Mouse (Mus musculus): Measurements from ENCODE around the gene Gm11733. TPM values are rescaled to one million over a fixed set of nuclear protein-coding genes. Genes with fewer than 3 reads are reported as not detected.

Gene Gm11733
- total and polyA plus RNA-seq, 2 experiments from 2014 or later = 0.38 TPM; not detected in 1

- no peak for ATAC-seq (ENCODE audit: low FRiP score)
- no peaks in the 10 kb centered on the region for H3K9me3 ChIP-seq (ENCODE audit: low read length)
- H3K27me3 ChIP-seq (ENCODE audit: insufficient read depth, low read length) = no peaks in the 10 kb centered on the region
- H3K4me1 ChIP-seq (ENCODE audit: insufficient read depth, low read length) = peaks cover 16% of the 10 kb centered on the region; the same call in 1 of the 2 replicates
- H3K9ac ChIP-seq (replicated peaks; ENCODE audit: low read length, poor library complexity, severe bottlenecking) = no peak overlapping the region
- 97% methylated on average over 2 of the region's 2 CpGs for WGBS
- H3K27ac ChIP-seq (ENCODE audit: low read depth, low read length) = no peak overlapping the region
- H3K4me2 ChIP-seq (ENCODE audit: low read depth, low read length, poor library complexity, severe bottlenecking) = no peak overlapping the region
- TF ChIP-seq CTCF (IDR thresholded peaks at IDR 0.05) = peak; percentile 39; the same call in 1 of the 2 replicates
- no peak overlapping the region for H3K4me3 ChIP-seq (ENCODE audit: low read depth, low read length)
- no peaks in the 10 kb centered on the region for H3K36me3 ChIP-seq (ENCODE audit: insufficient read depth, low read length)
- no peak for DNase-seq (ENCODE audit: low spot score)
These were observed 9.0 kb upstream of the Gm11733 start for GRCm38 (mm10) chr11:117475204-117475603.

GRCm38 (mm10) chr11:117475669-117476068 is 8.5 kb upstream of the Gm11733 start:
- H3K4me2 ChIP-seq (ENCODE audit: low read depth, low read length, poor library complexity, severe bottlenecking) = no peak overlapping the region
- H3K9ac ChIP-seq (replicated peaks; ENCODE audit: low read length, poor library complexity, severe bottlenecking) = no peak overlapping the region
- TF ChIP-seq CTCF (IDR thresholded peaks at IDR 0.05) = no peak
- DNase-seq (ENCODE audit: low spot score) (no peak), ATAC-seq (ENCODE audit: low FRiP score) (no peak)
- H3K4me3 ChIP-seq (ENCODE audit: low read depth, low read length) = no peak overlapping the region
- H3K4me1 ChIP-seq (ENCODE audit: insufficient read depth, low read length) = peaks cover 16% of the 10 kb centered on the region; the same call in 1 of the 2 replicates
- H3K27ac ChIP-seq (ENCODE audit: low read depth, low read length) = no peak overlapping the region
- 35% methylated on average over 10 of the region's 10 CpGs for WGBS
- H3K27me3 ChIP-seq (ENCODE audit: insufficient read depth, low read length) = no peaks in the 10 kb centered on the region
- no peaks in the 10 kb centered on the region for H3K9me3 ChIP-seq (ENCODE audit: low read length)
- H3K36me3 ChIP-seq (ENCODE audit: insufficient read depth, low read length) = no peaks in the 10 kb centered on the region

GRCm38 (mm10) chr11:117476554-117477107 is 7.5 kb upstream of the Gm11733 start:
- TF ChIP-seq CTCF (IDR thresholded peaks at IDR 0.05) = no peak
- ATAC-seq (ENCODE audit: low FRiP score) = no peak
- Histone ChIP-seq H3K4me1 (ENCODE audit: insufficient read depth, low read length) (peaks cover 16% of the 10 kb centered on the region; the same call in 1 of the 2 replicates), H3K36me3 (ENCODE audit: insufficient read depth, low read length) (no peaks in the 10 kb centered on the region), H3K9me3 (ENCODE audit: low read length) (no peaks in the 10 kb centered on the region), H3K27me3 (ENCODE audit: insufficient read depth, low read length) (no peaks in the 10 kb centered on the region), H3K4me3 (ENCODE audit: low read depth, low read length) (no peak overlapping the region), H3K4me2 (ENCODE audit: low read depth, low read length, poor library complexity, severe bottlenecking) (no peak overlapping the region), H3K9ac (replicated peaks; ENCODE audit: low read length, poor library complexity, severe bottlenecking) (no peak overlapping the region), H3K27ac (ENCODE audit: low read depth, low read length) (no peak overlapping the region)
- 58% methylated on average over 5 of the region's 5 CpGs for WGBS
- DNase-seq (ENCODE audit: low spot score) = no peak

- Histone ChIP-seq H3K4me3 (ENCODE audit: low read depth, low read length) (no peak overlapping the region), H3K4me2 (ENCODE audit: low read depth, low read length, poor library complexity, severe bottlenecking) (no peak overlapping the region), H3K9me3 (ENCODE audit: low read length) (no peaks in the 10 kb centered on the region), H3K27me3 (ENCODE audit: insufficient read depth, low read length) (no peaks in the 10 kb centered on the region), H3K36me3 (ENCODE audit: insufficient read depth, low read length) (no peaks in the 10 kb centered on the region), H3K4me1 (ENCODE audit: insufficient read depth, low read length) (peaks cover 16% of the 10 kb centered on the region; the same call in 1 of the 2 replicates), H3K9ac (replicated peaks; ENCODE audit: low read length, poor library complexity, severe bottlenecking) (no peak overlapping the region), H3K27ac (ENCODE audit: low read depth, low read length) (peak overlapping the region; percentile 87)
- WGBS = 27% methylated on average over 10 of the region's 10 CpGs
- TF ChIP-seq CTCF (IDR thresholded peaks at IDR 0.05) = no peak
- no peak for ATAC-seq (ENCODE audit: low FRiP score)
- DNase-seq (ENCODE audit: low spot score) = peak; percentile 87
These were observed 5.7 kb upstream of the Gm11733 start for GRCm38 (mm10) chr11:117478271-117479006.

GRCm38 (mm10) chr11:117479007-117479719 is 5.0 kb upstream of the Gm11733 start:
- Histone ChIP-seq H3K27ac (ENCODE audit: low read depth, low read length) (peak overlapping the region; percentile 87), H3K9me3 (ENCODE audit: low read length) (no peaks in the 10 kb centered on the region), H3K4me3 (ENCODE audit: low read depth, low read length) (no peak overlapping the region; the same call in 1 of the 2 replicates), H3K4me1 (ENCODE audit: insufficient read depth, low read length) (peaks cover 16% of the 10 kb centered on the region; the same call in 1 of the 2 replicates), H3K4me2 (ENCODE audit: low read depth, low read length, poor library complexity, severe bottlenecking) (peak overlapping the region; percentile 12; the same call in 1 of the 2 replicates), H3K9ac (replicated peaks; ENCODE audit: low read length, poor library complexity, severe bottlenecking) (no peak overlapping the region), H3K36me3 (ENCODE audit: insufficient read depth, low read length) (no peaks in the 10 kb centered on the region), H3K27me3 (ENCODE audit: insufficient read depth, low read length) (no peaks in the 10 kb centered on the region)
- 3% methylated on average over 13 of the region's 13 CpGs for WGBS
- no peak for TF ChIP-seq CTCF (IDR thresholded peaks at IDR 0.05)
- peak; percentile 86 for DNase-seq (ENCODE audit: low spot score)
- peak; percentile 82 for ATAC-seq (ENCODE audit: low FRiP score)

Data from midbrain, postnatal 0 days (tissue).